Mouse (Mus musculus): ENCODE results near the gene Gm21973. TPM values are rescaled to one million over a fixed set of nuclear protein-coding genes. Genes with fewer than 3 reads are reported as not detected.
A peak's percentile ranks its signal among the peaks of the same experiment; 100 is the strongest.

The Gm21973 gene
- polyA plus RNA-seq, 1 experiment from 2014 or later: not detected

GRCm38 (mm10) chr15:10421138-10421784, 96.1 kb downstream of the Gm21973 start:
- Histone ChIP-seq H3K4me1 (replicated peaks; ENCODE audit: control insufficient read depth, insufficient read depth, low read length) (no peaks in the 10 kb centered on the region), H3K9me3 (ENCODE audit: control insufficient read depth, low read length) (no peaks in the 10 kb centered on the region), H3K9ac (ENCODE audit: low read depth, low read length) (no peak overlapping the region), H3K27ac (ENCODE audit: low read depth, low read length) (no peak overlapping the region), H3K36me3 (ENCODE audit: control insufficient read depth, insufficient read depth, low read length) (no peaks in the 10 kb centered on the region), H3K4me2 (replicated peaks; ENCODE audit: low read depth, low read length) (no peak overlapping the region), H3K27me3 (ENCODE audit: control insufficient read depth, insufficient read depth, low read length) (no peaks in the 10 kb centered on the region), H3K4me3 (ENCODE audit: low read depth, low read length) (no peak overlapping the region)
- DNase-seq (ENCODE audit: low spot score) (peak; percentile 46), ATAC-seq (ENCODE audit: low FRiP score) (peak; percentile 85)
- WGBS: 20% methylated on average over 7 of the region's 7 CpGs

GRCm38 (mm10) chr15:10421785-10422144, 96.6 kb downstream of the Gm21973 start:
- H3K9ac ChIP-seq (ENCODE audit: low read depth, low read length): no peak overlapping the region
- H3K4me2 ChIP-seq (replicated peaks; ENCODE audit: low read depth, low read length): no peak overlapping the region
- H3K27me3 ChIP-seq (ENCODE audit: control insufficient read depth, insufficient read depth, low read length): no peaks in the 10 kb centered on the region
- H3K4me1 ChIP-seq (replicated peaks; ENCODE audit: control insufficient read depth, insufficient read depth, low read length): no peaks in the 10 kb centered on the region
- no peak for DNase-seq (ENCODE audit: low spot score)
- peak; percentile 6; the same call in 1 of the 2 replicates for ATAC-seq (ENCODE audit: low FRiP score)
- no peaks in the 10 kb centered on the region for H3K9me3 ChIP-seq (ENCODE audit: control insufficient read depth, low read length)
- no peak overlapping the region for H3K4me3 ChIP-seq (ENCODE audit: low read depth, low read length)
- no peaks in the 10 kb centered on the region for H3K36me3 ChIP-seq (ENCODE audit: control insufficient read depth, insufficient read depth, low read length)
- H3K27ac ChIP-seq (ENCODE audit: low read depth, low read length): no peak overlapping the region
- WGBS: 38% methylated on average over 1 of the region's 1 CpGs

Other genes starting within 250 kb of the Gm21973 start
- 0.09 and 0.20 TPM in 2 replicates for gene Prlr, start 148.1 kb upstream of the Gm21973 start, polyA plus RNA-seq (2014; fragmentation: Nextera tagmentation; extraction: Ambion mirVana)
- gene Agxt2, start 33.2 kb downstream of the Gm21973 start, polyA plus RNA-seq (2014; fragmentation: Nextera tagmentation; extraction: Ambion mirVana): not detected in 2 replicates
- 16.0 TPM in 2 replicates for gene Dnajc21, start 145.1 kb downstream of the Gm21973 start, polyA plus RNA-seq (2014; fragmentation: Nextera tagmentation; extraction: Ambion mirVana)
- gene Brix1, start 160.6 kb downstream of the Gm21973 start, polyA plus RNA-seq (2014; fragmentation: Nextera tagmentation; extraction: Ambion mirVana): 126 and 130 TPM in 2 replicates
- gene Rad1, start 160.6 kb downstream of the Gm21973 start, polyA plus RNA-seq (2014; fragmentation: Nextera tagmentation; extraction: Ambion mirVana): 31.4 and 33.5 TPM in 2 replicates
- not detected in 2 replicates for gene Ttc23l, start 233.3 kb downstream of the Gm21973 start, polyA plus RNA-seq (2014; fragmentation: Nextera tagmentation; extraction: Ambion mirVana)

Measured in hindbrain, embryonic 11.5 days (tissue).